Mouse (Mus musculus): ENCODE data around the gene Gm20911. TPM values are rescaled to one million over a fixed set of nuclear protein-coding genes. Genes with fewer than 3 reads are reported as not detected.
"Not testable (repeated sequence)": the region's sequence is repeated elsewhere in the genome, so short reads cannot be mapped to it uniquely, and the experiment has no call there.

The Gm20911 gene
- polyA plus RNA-seq (2016; fragmentation: Nextera tagmentation; extraction: Ambion mirVana), result not detected in 2 replicates

DNA sequence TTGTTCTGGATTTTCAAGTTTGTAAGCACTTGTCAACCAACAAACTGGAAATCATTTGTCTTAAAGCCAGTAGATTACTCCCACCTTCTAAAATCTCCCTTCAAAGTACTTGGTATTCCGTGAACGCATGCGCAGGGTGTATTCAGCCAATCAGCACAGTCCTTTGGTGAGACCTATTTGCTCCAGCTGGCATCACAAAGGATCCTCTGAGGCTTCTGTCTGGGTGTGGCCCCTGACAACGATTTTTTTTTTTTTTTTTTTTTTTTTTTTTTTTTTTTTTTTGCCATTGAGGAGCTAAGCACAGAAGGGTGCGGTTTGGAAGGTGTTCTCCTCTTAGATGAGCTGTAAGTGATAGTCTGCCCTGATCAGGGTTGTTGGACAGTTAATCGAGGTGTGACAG is at the start of gene Gm20911:
Gm20911 (plus strand) TSS at position 301 of the 400 bp plus-strand sequence.
- DNase-seq (ENCODE audit: low spot score); H3K9me3 ChIP-seq; H3K27me3 ChIP-seq (replicated peaks; ENCODE audit: low read depth, poor library complexity, severe bottlenecking); H3K4me1 ChIP-seq; H3K4me3 ChIP-seq; H3K36me3 ChIP-seq (replicated peaks); H3K27ac ChIP-seq (replicated peaks): not testable (repeated sequence)
- WGBS, result no CpG with 5 or more reads among the region's 6 CpGs

Measured in embryonic facial prominence, embryonic 10.5 days (tissue).